In genomic region chr5:119732978-119733377, GRCm38 (mm10) we compare ENCODE assay signal across 19 mouse cellular contexts.
DNase-seq lines count a peak whose midpoint lies in the region; ATAC-seq and TF ChIP-seq lines count a peak whose summit lies in the region.
"Had no signal": no experiment of that assay in that cellular context is flagged by ENCODE, and none has a peak within 500 bp of the region (broad histone marks: within the 10 kb centered on the region; RNA-seq: fewer than 3 reads in every experiment).

No protein-coding gene starts in this region.

- H3K4me1 ChIP-seq in kidney, postnatal 0 days (replicated peaks; ENCODE audit: insufficient read depth, low read length), result no peaks in the 10 kb centered on the region
- H3K4me1 ChIP-seq in kidney, embryonic 14.5 days (ENCODE audit: control insufficient read depth, insufficient read depth, low read length), result no peaks in the 10 kb centered on the region
- peaks cover 4% of the 10 kb centered on the region; the same call in 1 of the 2 replicates for H3K4me1 ChIP-seq in forebrain, embryonic 10.5 days
- H3K4me1 ChIP-seq: forebrain, embryonic 13.5 days; hindbrain, embryonic 10.5 days; midbrain, embryonic 15.5 days had no signal

- WGBS in kidney, postnatal 0 days, result 37% methylated on average over 7 of the region's 7 CpGs
- WGBS in kidney, embryonic 14.5 days, result 45% methylated on average over 7 of the region's 7 CpGs
- 87% methylated on average over 7 of the region's 7 CpGs for WGBS in forebrain, embryonic 10.5 days

- no peak overlapping the region for H3K27ac ChIP-seq in kidney, postnatal 0 days
- no peak overlapping the region for H3K27ac ChIP-seq in kidney, embryonic 14.5 days (ENCODE audit: low read depth, low read length)
- H3K27ac ChIP-seq in forebrain, embryonic 10.5 days, result no peak overlapping the region
- H3K27ac ChIP-seq: forebrain, embryonic 13.5 days; heart, adult 2 months; hindbrain, embryonic 10.5 days; limb, embryonic 15.5 days; midbrain, embryonic 15.5 days had no signal

- H3K9me3 ChIP-seq in kidney, postnatal 0 days (replicated peaks; ENCODE audit: low read length), result no peaks in the 10 kb centered on the region
- H3K9me3 ChIP-seq in kidney, embryonic 14.5 days (ENCODE audit: control insufficient read depth, low read length), result no peaks in the 10 kb centered on the region
- H3K9me3 ChIP-seq in forebrain, embryonic 10.5 days, result no peaks in the 10 kb centered on the region
- H3K9me3 ChIP-seq: forebrain, embryonic 13.5 days; limb, embryonic 15.5 days; midbrain, embryonic 15.5 days had no signal

- H3K36me3 ChIP-seq in kidney, postnatal 0 days (ENCODE audit: insufficient read depth, low read length), result no peaks in the 10 kb centered on the region
- no peaks in the 10 kb centered on the region for H3K36me3 ChIP-seq in kidney, embryonic 14.5 days (ENCODE audit: control insufficient read depth, insufficient read depth, low read length)
- no peaks in the 10 kb centered on the region for H3K36me3 ChIP-seq in forebrain, embryonic 10.5 days (replicated peaks)
- H3K36me3 ChIP-seq: hindbrain, embryonic 10.5 days; limb, embryonic 15.5 days; midbrain, embryonic 15.5 days had no signal

- no peaks in the 10 kb centered on the region for H3K27me3 ChIP-seq in kidney, postnatal 0 days (ENCODE audit: insufficient read depth, low read length)
- H3K27me3 ChIP-seq in kidney, embryonic 14.5 days (ENCODE audit: control insufficient read depth, insufficient read depth, low read length), result no peaks in the 10 kb centered on the region
- H3K27me3 ChIP-seq in forebrain, embryonic 10.5 days (ENCODE audit: poor library complexity, severe bottlenecking), result 0 out of 2 replicates have a peak, but pooled peaks cover 7% of the 10 kb centered on the region
- H3K27me3 ChIP-seq: forebrain, embryonic 13.5 days; limb, embryonic 15.5 days had no signal

- ATAC-seq in kidney, postnatal 0 days (replicated peaks; ENCODE audit: low FRiP score, low read depth), result no peak
- no peak for ATAC-seq in kidney, embryonic 14.5 days (ENCODE audit: low FRiP score, low TSS enrichment)
- ATAC-seq: forebrain, embryonic 13.5 days; lung, postnatal 0 days; midbrain, embryonic 15.5 days had no signal

- no peak overlapping the region for H3K4me3 ChIP-seq in kidney, postnatal 0 days (replicated peaks; ENCODE audit: low read depth, low read length)
- H3K4me3 ChIP-seq in kidney, embryonic 14.5 days (ENCODE audit: low read length), result no peak overlapping the region
- H3K4me3 ChIP-seq in forebrain, embryonic 10.5 days, result no peak overlapping the region
- H3K4me3 ChIP-seq: forebrain, embryonic 13.5 days; heart, adult 2 months; hindbrain, embryonic 10.5 days; limb, embryonic 15.5 days; midbrain, embryonic 15.5 days had no signal

- peak; percentile 37 to 47 for DNase-seq in cerebellum, postnatal 10 days
- no peak for DNase-seq in cerebellum, adult 11-12 months
- peak; percentile 5 for DNase-seq in kidney, postnatal 0 days (ENCODE audit: low spot score)
- DNase-seq in 3T3-L1 (ENCODE audit: low read depth, low spot score), result peak; percentile 17
- DNase-seq in c-Kit-positive CD71-negative TER-119-negative erythroid progenitor cells, embryonic 14.5 days (ENCODE audit: low read depth), result peak; percentile 18
- no peak for DNase-seq in B cell, adult 2 months
- no peak for DNase-seq in forebrain, embryonic 10.5 days (ENCODE audit: extremely low spot score, low spot score)
- DNase-seq: cerebellum, adult 9-10 months; gastrocnemius, postnatal 14 days; heart, adult 2 months; right cerebral cortex, postnatal 14 days; spleen, adult 18-20 months; thymus, postnatal 36 days had no signal

- no peak overlapping the region for H3K9ac ChIP-seq in kidney, postnatal 0 days (ENCODE audit: low read depth, low read length)
- H3K9ac ChIP-seq in kidney, embryonic 14.5 days (ENCODE audit: low read depth, low read length), result no peak overlapping the region
- H3K9ac ChIP-seq: forebrain, embryonic 13.5 days; limb, embryonic 15.5 days; midbrain, embryonic 15.5 days had no signal

- H3K4me2 ChIP-seq in kidney, postnatal 0 days (ENCODE audit: low read length), result no peak overlapping the region
- H3K4me2 ChIP-seq in kidney, embryonic 14.5 days (replicated peaks; ENCODE audit: low read depth, low read length), result no peak overlapping the region
- H3K4me2 ChIP-seq: forebrain, embryonic 13.5 days; limb, embryonic 15.5 days; midbrain, embryonic 15.5 days had no signal

- no peak for TF ChIP-seq CTCF in kidney, postnatal 0 days (IDR thresholded peaks at IDR 0.05; ENCODE audit: low read depth)

Comparison
In these comparisons a context has a peak if more than half of its experiments do, and no peak if none do; other contexts are left out.
1. DNase-seq: peak in cerebellum, postnatal 10 days (2 of 2), kidney, postnatal 0 days (single experiment), 3T3-L1 (single experiment) and c-Kit-positive CD71-negative TER-119-negative erythroid progenitor cells, embryonic 14.5 days (single experiment); none in cerebellum, adult 11-12 months (single experiment), B cell, adult 2 months (0 of 2) and forebrain, embryonic 10.5 days (single experiment).